Mouse (Mus musculus): ENCODE measurements at regions not wholly inside any gene's neighbourhood (a gene's known extent, or its start where the extent isn't known, plus 50 kb on each side); places are given as distances from the start of the nearest gene placed in this dataset.

DNA sequence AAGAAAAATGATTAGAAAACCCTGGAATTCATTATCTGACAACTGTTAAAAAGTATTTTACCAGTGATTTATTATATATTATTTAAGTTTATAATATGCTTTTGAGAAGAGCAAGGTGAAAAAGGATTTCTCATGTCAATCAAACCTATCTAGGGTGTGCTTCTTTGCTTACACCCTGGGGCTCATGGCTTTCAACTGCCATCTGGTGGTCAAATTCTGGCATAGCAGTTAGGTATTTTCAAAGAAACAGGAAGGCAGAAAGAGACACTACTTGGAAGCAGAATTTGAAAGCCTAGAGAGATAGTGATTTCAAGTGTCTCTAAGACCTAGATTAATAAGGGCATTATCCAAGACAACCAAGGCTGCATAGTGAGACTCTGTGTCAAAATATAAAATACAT is 167.8 kb upstream of the Amot start:
- ATAC-seq (ENCODE audit: low FRiP score, low TSS enrichment) (no peak), DNase-seq (peak; percentile 68)
- no peaks in the 10 kb centered on the region for H3K27me3 ChIP-seq (ENCODE audit: control insufficient read depth, insufficient read depth, low read length)
- H3K9ac ChIP-seq (replicated peaks; ENCODE audit: low read length) = no peak overlapping the region
- no peak overlapping the region for H3K4me2 ChIP-seq (ENCODE audit: low read length)
- H3K4me3 ChIP-seq (replicated peaks; ENCODE audit: low read depth, low read length) = no peak overlapping the region
- no peak overlapping the region for H3K27ac ChIP-seq (replicated peaks; ENCODE audit: low read depth, low read length)
- H3K4me1 ChIP-seq (ENCODE audit: control insufficient read depth, insufficient read depth, low read length) = no peaks in the 10 kb centered on the region
- H3K9me3 ChIP-seq (ENCODE audit: control insufficient read depth, low read length) = no peaks in the 10 kb centered on the region
- no peaks in the 10 kb centered on the region for H3K36me3 ChIP-seq (ENCODE audit: control insufficient read depth, insufficient read depth, low read length)

DNA sequence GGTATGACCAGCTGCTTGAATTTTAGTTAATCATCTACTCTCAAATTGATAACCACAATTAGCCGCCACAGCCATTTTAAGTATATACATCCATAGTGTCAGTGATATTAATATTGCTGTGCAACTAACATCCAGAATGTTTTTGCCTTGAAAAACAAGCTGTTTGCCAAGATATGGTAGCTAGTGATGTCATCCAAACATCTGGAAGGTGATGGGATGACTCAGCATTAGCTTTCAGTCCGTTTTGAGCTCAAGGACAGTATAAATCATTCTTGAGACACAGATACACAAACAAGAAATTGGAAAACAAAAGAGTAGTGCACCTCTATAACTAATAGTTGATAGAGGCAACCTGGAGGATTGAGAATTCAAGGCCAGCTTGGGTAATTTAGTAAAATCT is 146.7 kb upstream of the Amot start:
- no peak overlapping the region for H3K4me3 ChIP-seq (replicated peaks; ENCODE audit: low read depth, low read length)
- no peak overlapping the region for H3K4me2 ChIP-seq (ENCODE audit: low read length)
- H3K9ac ChIP-seq (replicated peaks; ENCODE audit: low read length) = no peak overlapping the region
- no peak overlapping the region for H3K27ac ChIP-seq (replicated peaks; ENCODE audit: low read depth, low read length)
- no peaks in the 10 kb centered on the region for H3K9me3 ChIP-seq (ENCODE audit: control insufficient read depth, low read length)
- no peaks in the 10 kb centered on the region for H3K4me1 ChIP-seq (ENCODE audit: control insufficient read depth, insufficient read depth, low read length)
- 80% methylated on average over 2 of the region's 2 CpGs for WGBS
- no peak for DNase-seq
- ATAC-seq (ENCODE audit: low FRiP score, low TSS enrichment) = no peak
- no peaks in the 10 kb centered on the region for H3K36me3 ChIP-seq (ENCODE audit: control insufficient read depth, insufficient read depth, low read length)
- H3K27me3 ChIP-seq (ENCODE audit: control insufficient read depth, insufficient read depth, low read length) = no peaks in the 10 kb centered on the region

DNA sequence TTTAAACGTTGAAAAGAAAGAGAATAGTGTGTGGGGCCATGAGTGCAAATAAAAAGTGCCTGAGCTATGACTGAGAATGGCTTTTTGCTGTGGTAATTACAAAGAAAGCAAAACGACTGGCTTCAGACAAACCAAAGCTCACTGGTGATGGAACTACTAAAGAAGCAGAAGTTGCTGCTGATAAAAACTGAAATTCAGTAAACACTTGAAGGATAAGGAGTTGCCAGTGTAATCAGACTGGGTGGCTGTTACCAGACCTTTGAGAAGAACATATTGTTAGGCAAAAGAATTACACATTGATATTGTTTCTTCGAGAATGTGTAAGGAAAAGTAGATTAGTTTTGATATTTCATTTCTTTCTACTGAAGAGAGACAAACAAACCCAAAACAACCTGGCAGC is 114.7 kb upstream of the Amot start:
- Histone ChIP-seq H3K9me3 (ENCODE audit: control insufficient read depth, low read length) (no peaks in the 10 kb centered on the region), H3K27me3 (ENCODE audit: control insufficient read depth, insufficient read depth, low read length) (no peaks in the 10 kb centered on the region), H3K4me1 (ENCODE audit: control insufficient read depth, insufficient read depth, low read length) (no peaks in the 10 kb centered on the region), H3K4me2 (ENCODE audit: low read length) (no peak overlapping the region), H3K9ac (replicated peaks; ENCODE audit: low read length) (no peak overlapping the region), H3K36me3 (ENCODE audit: control insufficient read depth, insufficient read depth, low read length) (no peaks in the 10 kb centered on the region), H3K27ac (replicated peaks; ENCODE audit: low read depth, low read length) (no peak overlapping the region), H3K4me3 (replicated peaks; ENCODE audit: low read depth, low read length) (no peak overlapping the region)
- ATAC-seq (ENCODE audit: low FRiP score, low TSS enrichment) (no peak), DNase-seq (no peak)
- 60% methylated on average over 3 of the region's 3 CpGs for WGBS

DNA sequence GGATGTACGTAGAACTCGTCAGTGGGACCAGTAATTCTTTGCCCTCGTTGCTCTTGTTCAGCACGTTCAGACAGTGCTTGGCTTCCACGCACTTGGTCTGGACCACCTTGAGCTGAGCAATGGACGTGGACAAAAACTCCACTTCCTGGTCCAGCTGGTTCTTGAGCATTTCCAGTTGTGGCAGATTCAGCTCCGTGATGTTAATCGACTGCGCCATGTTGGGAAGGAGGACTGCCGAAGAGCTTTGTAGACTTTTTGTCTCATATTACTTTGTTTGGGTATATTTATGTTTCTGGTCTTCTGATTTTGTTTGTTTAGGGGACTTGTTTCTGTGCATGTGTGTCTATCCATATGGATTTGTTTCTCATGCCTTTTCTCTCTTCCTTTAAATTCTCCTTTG is 97.1 kb upstream of the Amot start:
- no peaks in the 10 kb centered on the region for H3K27me3 ChIP-seq (ENCODE audit: control insufficient read depth, insufficient read depth, low read length)
- no peaks in the 10 kb centered on the region for H3K9me3 ChIP-seq (ENCODE audit: control insufficient read depth, low read length)
- ATAC-seq (ENCODE audit: low FRiP score, low TSS enrichment) = no peak

DNA sequence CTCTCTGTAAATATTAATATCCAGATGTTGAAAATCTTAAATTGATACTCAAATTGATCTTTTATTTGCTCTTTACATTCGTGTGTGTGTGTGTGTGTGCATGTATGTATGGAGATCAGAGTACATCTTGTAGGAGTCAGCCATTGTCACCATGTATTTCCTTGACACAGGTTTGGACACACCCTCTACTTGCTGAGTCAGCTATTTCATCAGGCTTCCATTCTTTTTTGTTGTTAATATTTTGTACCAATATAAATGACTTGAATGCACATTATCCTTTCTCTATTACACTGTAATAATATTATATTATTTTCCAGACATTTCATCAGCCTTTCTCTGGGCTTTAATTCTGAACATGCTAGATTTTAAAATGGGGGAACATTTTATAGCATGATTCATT is 85.8 kb upstream of the Amot start:
- H3K4me3 ChIP-seq (replicated peaks; ENCODE audit: low read depth, low read length) = no peak overlapping the region
- no peaks in the 10 kb centered on the region for H3K27me3 ChIP-seq (ENCODE audit: control insufficient read depth, insufficient read depth, low read length)
- no peak for DNase-seq
- ATAC-seq (ENCODE audit: low FRiP score, low TSS enrichment) = no peak
- no peaks in the 10 kb centered on the region for H3K36me3 ChIP-seq (ENCODE audit: control insufficient read depth, insufficient read depth, low read length)
- no peak overlapping the region for H3K4me2 ChIP-seq (ENCODE audit: low read length)
- H3K9me3 ChIP-seq (ENCODE audit: control insufficient read depth, low read length) = no peaks in the 10 kb centered on the region
- no peak overlapping the region for H3K9ac ChIP-seq (replicated peaks; ENCODE audit: low read length)
- H3K4me1 ChIP-seq (ENCODE audit: control insufficient read depth, insufficient read depth, low read length) = no peaks in the 10 kb centered on the region
- no peak overlapping the region for H3K27ac ChIP-seq (replicated peaks; ENCODE audit: low read depth, low read length)
- 56% methylated on average over 1 of the region's 1 CpGs for WGBS

More for the DNA sequence above, 97.1 kb upstream of the Amot start:
- Histone ChIP-seq H3K4me2 (ENCODE audit: low read length) (no peak overlapping the region), H3K4me1 (ENCODE audit: control insufficient read depth, insufficient read depth, low read length) (no peaks in the 10 kb centered on the region), H3K27ac (replicated peaks; ENCODE audit: low read depth, low read length) (no peak overlapping the region), H3K36me3 (ENCODE audit: control insufficient read depth, insufficient read depth, low read length) (no peaks in the 10 kb centered on the region), H3K4me3 (replicated peaks; ENCODE audit: low read depth, low read length) (no peak overlapping the region), H3K9ac (replicated peaks; ENCODE audit: low read length) (no peak overlapping the region)
- DNase-seq = no peak
- 96% methylated on average over 10 of the region's 10 CpGs for WGBS

DNA sequence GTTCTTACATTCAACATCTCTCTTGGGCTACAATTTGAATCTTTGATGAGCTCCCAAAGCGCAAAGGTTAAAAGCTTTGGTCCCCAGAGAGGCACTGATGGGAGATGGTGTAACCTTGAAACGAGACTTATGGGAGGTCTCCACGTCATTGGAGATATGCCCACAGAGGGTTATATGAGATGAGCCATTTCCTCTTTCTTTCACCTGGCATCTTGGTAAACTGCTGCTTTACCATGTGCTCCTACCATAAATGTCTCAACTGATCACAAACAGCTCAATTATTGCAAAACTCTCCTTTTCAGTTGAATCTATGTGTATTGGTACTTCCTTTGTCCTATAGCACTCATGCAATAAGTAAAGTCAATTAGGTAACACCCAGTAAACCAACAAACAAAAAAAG is 62.5 kb upstream of the Amot start:
- DNase-seq (no peak), ATAC-seq (ENCODE audit: low FRiP score, low TSS enrichment) (no peak)
- no peaks in the 10 kb centered on the region for H3K36me3 ChIP-seq (ENCODE audit: control insufficient read depth, insufficient read depth, low read length)
- H3K27me3 ChIP-seq (ENCODE audit: control insufficient read depth, insufficient read depth, low read length) = no peaks in the 10 kb centered on the region
- H3K4me2 ChIP-seq (ENCODE audit: low read length) = no peak overlapping the region
- no peak overlapping the region for H3K9ac ChIP-seq (replicated peaks; ENCODE audit: low read length)
- H3K4me1 ChIP-seq (ENCODE audit: control insufficient read depth, insufficient read depth, low read length) = no peaks in the 10 kb centered on the region
- H3K27ac ChIP-seq (replicated peaks; ENCODE audit: low read depth, low read length) = no peak overlapping the region
- WGBS = 78% methylated on average over 3 of the region's 3 CpGs
- no peaks in the 10 kb centered on the region for H3K9me3 ChIP-seq (ENCODE audit: control insufficient read depth, low read length)
- H3K4me3 ChIP-seq (replicated peaks; ENCODE audit: low read depth, low read length) = no peak overlapping the region

DNA sequence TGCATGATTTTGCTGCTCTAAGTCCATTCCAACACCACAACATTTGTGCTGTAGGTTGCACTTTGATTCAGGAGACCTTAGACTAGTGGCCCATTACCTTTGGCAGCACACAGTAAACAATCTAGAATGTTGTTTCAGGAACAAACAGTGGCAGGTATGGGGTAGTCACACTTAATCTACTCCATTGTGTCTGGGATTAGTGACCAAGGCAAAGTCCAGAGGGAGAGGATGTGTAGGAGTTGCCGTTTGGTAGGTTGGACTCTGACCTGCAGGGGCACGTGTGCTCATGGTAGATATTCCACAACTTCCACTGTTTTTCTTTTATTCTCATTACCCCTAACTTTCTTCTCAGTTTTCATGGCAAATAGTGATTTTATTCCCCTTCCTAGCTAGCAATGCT is 62.1 kb upstream of the Amot start:
- Histone ChIP-seq H3K4me1 (ENCODE audit: control insufficient read depth, insufficient read depth, low read length) (no peaks in the 10 kb centered on the region), H3K9me3 (ENCODE audit: control insufficient read depth, low read length) (no peaks in the 10 kb centered on the region), H3K27me3 (ENCODE audit: control insufficient read depth, insufficient read depth, low read length) (no peaks in the 10 kb centered on the region), H3K36me3 (ENCODE audit: control insufficient read depth, insufficient read depth, low read length) (no peaks in the 10 kb centered on the region), H3K4me3 (replicated peaks; ENCODE audit: low read depth, low read length) (no peak overlapping the region), H3K9ac (replicated peaks; ENCODE audit: low read length) (no peak overlapping the region), H3K4me2 (ENCODE audit: low read length) (no peak overlapping the region), H3K27ac (replicated peaks; ENCODE audit: low read depth, low read length) (no peak overlapping the region)
- DNase-seq (no peak), ATAC-seq (ENCODE audit: low FRiP score, low TSS enrichment) (no peak)
- 44% methylated on average over 2 of the region's 2 CpGs for WGBS

DNA sequence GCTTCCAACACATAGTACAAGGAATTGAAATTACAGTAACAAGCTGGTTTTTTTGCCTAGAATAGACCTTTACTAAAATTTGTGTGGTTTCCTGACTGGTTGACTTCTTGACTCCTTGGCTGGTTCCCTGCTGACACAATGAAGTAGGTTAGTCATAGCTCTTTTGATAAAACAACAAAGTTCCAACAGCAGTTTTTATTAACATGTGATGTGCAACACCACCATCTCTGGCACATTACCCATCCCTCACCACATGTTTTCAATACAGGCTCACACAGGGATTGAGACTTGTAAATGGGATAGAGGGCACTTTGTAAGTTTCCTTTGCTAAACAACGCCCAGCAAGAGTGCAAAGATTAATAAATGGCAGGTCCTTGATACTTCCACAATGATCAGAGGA is 53.9 kb upstream of the Amot start:
- no peak for ATAC-seq (ENCODE audit: low FRiP score, low TSS enrichment)

More for the DNA sequence above, 53.9 kb upstream of the Amot start:
- Histone ChIP-seq H3K9ac (replicated peaks; ENCODE audit: low read length) (no peak overlapping the region), H3K9me3 (ENCODE audit: control insufficient read depth, low read length) (no peaks in the 10 kb centered on the region), H3K27me3 (ENCODE audit: control insufficient read depth, insufficient read depth, low read length) (no peaks in the 10 kb centered on the region), H3K4me3 (replicated peaks; ENCODE audit: low read depth, low read length) (no peak overlapping the region), H3K36me3 (ENCODE audit: control insufficient read depth, insufficient read depth, low read length) (no peaks in the 10 kb centered on the region), H3K27ac (replicated peaks; ENCODE audit: low read depth, low read length) (no peak overlapping the region), H3K4me1 (ENCODE audit: control insufficient read depth, insufficient read depth, low read length) (no peaks in the 10 kb centered on the region), H3K4me2 (ENCODE audit: low read length) (no peak overlapping the region)
- WGBS = 86% methylated on average over 1 of the region's 1 CpGs
- no peak for DNase-seq
